ENCODE assay signal across 34 mouse cellular contexts in genomic region chr2:154834149-154834865, GRCm38 (mm10). TPM values are rescaled to one million over a fixed set of nuclear protein-coding genes. Genes with fewer than 3 reads are reported as not detected.
DNase-seq lines count a peak whose midpoint lies in the region; ATAC-seq and TF ChIP-seq lines count a peak whose summit lies in the region.
"Had no signal": no experiment of that assay in that cellular context is flagged by ENCODE, and none has a peak within 500 bp of the region (broad histone marks: within the 10 kb centered on the region; RNA-seq: fewer than 3 reads in every experiment).

No protein-coding gene starts in this region.

- no peak for TF ChIP-seq CTCF in intestine, postnatal 0 days (IDR thresholded peaks at IDR 0.05; ENCODE audit: low read depth)

- ATAC-seq in intestine, postnatal 0 days: no peak
- ATAC-seq: activated CD4-positive, CD25-positive, alpha-beta regulatory T cell, adult 4 months; forebrain, embryonic 14.5 days; hindbrain, embryonic 16.5 days; liver, embryonic 12.5 days; liver, postnatal 0 days; midbrain, embryonic 13.5 days had no signal

- DNase-seq in brain, adult 2 months (ENCODE audit: low read depth, low spot score): peak; percentile 91
- peak; percentile 71 for DNase-seq in cerebellum, adult 11-12 months
- DNase-seq in cerebellum, adult 9-11 months: peak; percentile 78
- DNase-seq in gonadal fat pad, adult 2 months (ENCODE audit: low read depth): peak; percentile 23
- DNase-seq in left cerebral cortex, adult 18-20 months (ENCODE audit: low spot score in 2 of 2): no peak
- DNase-seq: adrenal gland, adult 8-10 months; B cell, adult 2 months; gastrocnemius, postnatal 14 days; heart, adult 11 months; kidney, adult 8-10 months; layer of hippocampus, adult 9-11 months; liver, postnatal 0 days; lung, postnatal 4 days; retina, postnatal 1 day; right cerebral cortex, postnatal 14 days; thymus, postnatal 4 days had no signal

- H3K4me1 ChIP-seq in intestine, postnatal 0 days (replicated peaks; ENCODE audit: control insufficient read depth, insufficient read depth, low read length): peaks cover 5% of the 10 kb centered on the region; the same call in 1 of the 2 replicates

- H3K4me3 ChIP-seq in intestine, postnatal 0 days (ENCODE audit: low read depth, low read length): no peak overlapping the region
- H3K4me3 ChIP-seq: heart, embryonic 10.5 days; heart, embryonic 15.5 days; left cerebral cortex, adult 2 months; liver, embryonic 12.5 days; megakaryocyte, embryonic 14.5 days; midbrain, embryonic 13.5 days had no signal

- H3K36me3 ChIP-seq in intestine, postnatal 0 days (ENCODE audit: control insufficient read depth, insufficient read depth): no peaks in the 10 kb centered on the region
- H3K36me3 ChIP-seq: heart, embryonic 15.5 days; midbrain, embryonic 13.5 days had no signal

- no peaks in the 10 kb centered on the region for H3K27me3 ChIP-seq in intestine, postnatal 0 days (replicated peaks; ENCODE audit: control insufficient read depth, insufficient read depth, low read length)
- H3K27me3 ChIP-seq: heart, embryonic 15.5 days; liver, embryonic 12.5 days; megakaryocyte, embryonic 14.5 days; midbrain, embryonic 13.5 days had no signal

- H3K9ac ChIP-seq in intestine, postnatal 0 days (ENCODE audit: low read depth, low read length): no peak overlapping the region
- H3K9ac ChIP-seq: heart, embryonic 15.5 days; liver, embryonic 12.5 days; liver, postnatal 0 days; midbrain, embryonic 13.5 days had no signal

- no peak overlapping the region for H3K27ac ChIP-seq in intestine, postnatal 0 days (ENCODE audit: low read depth, low read length)
- H3K27ac ChIP-seq: heart, embryonic 10.5 days; heart, embryonic 15.5 days; kidney, postnatal 0 days; left cerebral cortex, adult 2 months; liver, embryonic 12.5 days; midbrain, embryonic 13.5 days had no signal

- WGBS in intestine, postnatal 0 days: 91% methylated on average over 6 of the region's 6 CpGs

- H3K4me2 ChIP-seq in intestine, postnatal 0 days (replicated peaks; ENCODE audit: low read depth): no peak overlapping the region
- H3K4me2 ChIP-seq: heart, embryonic 15.5 days; liver, embryonic 12.5 days; midbrain, embryonic 13.5 days had no signal

- H3K9me3 ChIP-seq in intestine, postnatal 0 days (ENCODE audit: control insufficient read depth): no peaks in the 10 kb centered on the region
- H3K9me3 ChIP-seq: heart, embryonic 10.5 days; heart, embryonic 15.5 days; liver, embryonic 12.5 days; megakaryocyte, embryonic 14.5 days had no signal

RNA-seq across cellular contexts. Expression of gene a, which starts 43.1 kb away (rescaled TPM):
- 0.39 TPM in 1 of 2 replicates, not detected in the other for polyA plus RNA-seq in gonadal fat pad, adult 2 months (2012; rRNA removed)
- total RNA-seq in left cerebral cortex, adult 18-20 months (2021): not detected
- polyA plus RNA-seq in intestine, postnatal 0 days (2015; fragmentation: Nextera tagmentation; extraction: Ambion mirVana): 0.18 TPM in 1 of 2 replicates, not detected in the other
- total RNA-seq: adrenal gland, adult 8-10 months; adrenal gland, postnatal 4 days; gastrocnemius, postnatal 14 days; heart, postnatal 25 days; left cerebral cortex, adult 2 months; left cerebral cortex, postnatal 36 days; monocyte, adult 5-6 weeks had no signal
- polyA plus RNA-seq: activated CD4-positive, CD25-positive, alpha-beta regulatory T cell, adult 4 months; liver, postnatal 0 days; lung, embryonic 16.5 days; neural tube, embryonic 14.5 days; stomach, embryonic 14.5 days had no signal

RNA-seq across cellular contexts. Expression of gene Raly, which starts 43.4 kb away (rescaled TPM):
- polyA plus RNA-seq in gonadal fat pad, adult 2 months (2012; rRNA removed): 152 and 164 TPM in 2 replicates
- total RNA-seq in left cerebral cortex, adult 18-20 months (2021): 100 to 1,000 TPM; 104 to 109 TPM
- 20.1 and 20.5 TPM in 2 replicates for polyA plus RNA-seq in intestine, postnatal 0 days (2015; fragmentation: Nextera tagmentation; extraction: Ambion mirVana)

RNA-seq across cellular contexts. Expression of gene Eif2s2, which starts 58.4 kb away (rescaled TPM):
- polyA plus RNA-seq in gonadal fat pad, adult 2 months (2012; rRNA removed): 15.8 and 17.9 TPM in 2 replicates
- 10 to 100 TPM; 47.3 to 50.2 TPM for total RNA-seq in left cerebral cortex, adult 18-20 months (2021)
- 80.4 and 85.5 TPM in 2 replicates for polyA plus RNA-seq in intestine, postnatal 0 days (2015; fragmentation: Nextera tagmentation; extraction: Ambion mirVana)

Comparison
In these comparisons a context has a peak if more than half of its experiments do, and no peak if none do; other contexts are left out.
1. DNase-seq: peak in brain, adult 2 months (single experiment), cerebellum, adult 11-12 months (single experiment), cerebellum, adult 9-11 months (single experiment) and gonadal fat pad, adult 2 months (single experiment); none in left cerebral cortex, adult 18-20 months (0 of 2).